Mouse (Mus musculus): ENCODE results near the gene Tbc1d1.

The Tbc1d1 gene

GRCm38 (mm10) chr5:64155861-64156550 is at the start of gene Tbc1d1:
Tbc1d1 (plus strand) TSS chr5:64156305.
- DNase-seq, result peak; percentile 60

GRCm38 (mm10) chr5:64107596-64108289 is 48.4 kb upstream of the Tbc1d1 start:
- DNase-seq, result no peak

- DNase-seq, result peak; percentile 35
Observed at GRCm38 (mm10) chr5:64109217-64109616, 46.9 kb upstream of the Tbc1d1 start.

GRCm38 (mm10) chr5:64112360-64112759 is 43.7 kb upstream of the Tbc1d1 start:
- peak; percentile 54 for DNase-seq

- DNase-seq, result no peak
Observed at GRCm38 (mm10) chr5:64114210-64114609, 41.9 kb upstream of the Tbc1d1 start.

GRCm38 (mm10) chr5:64117191-64117590 is 38.9 kb upstream of the Tbc1d1 start:
- DNase-seq, result no peak

- DNase-seq, result peak; percentile 9
Observed at GRCm38 (mm10) chr5:64125783-64126182, 30.3 kb upstream of the Tbc1d1 start.

- no peak for DNase-seq
Observed at GRCm38 (mm10) chr5:64131550-64131949, 24.6 kb upstream of the Tbc1d1 start.

GRCm38 (mm10) chr5:64133901-64134300 is 22.2 kb upstream of the Tbc1d1 start:
- no peak for DNase-seq

- peak; percentile 39 for DNase-seq
Observed at GRCm38 (mm10) chr5:64136325-64136724, 19.8 kb upstream of the Tbc1d1 start.

GRCm38 (mm10) chr5:64140202-64140601 is 15.9 kb upstream of the Tbc1d1 start:
- no peak for DNase-seq

GRCm38 (mm10) chr5:64144315-64144714 is 11.8 kb upstream of the Tbc1d1 start:
- DNase-seq, result no peak

- DNase-seq, result no peak
Observed at GRCm38 (mm10) chr5:64146384-64147005, 9.6 kb upstream of the Tbc1d1 start.

- DNase-seq, result no peak
Observed at GRCm38 (mm10) chr5:64149184-64150127, 6.6 kb upstream of the Tbc1d1 start.

GRCm38 (mm10) chr5:64153319-64153718 is 2.8 kb upstream of the Tbc1d1 start:
- no peak for DNase-seq

- DNase-seq, result peak; percentile 66
Observed at GRCm38 (mm10) chr5:64156579-64156978, 474 bp downstream of the Tbc1d1 start.

GRCm38 (mm10) chr5:64157926-64158325 is 1.8 kb downstream of the Tbc1d1 start:
- no peak for DNase-seq

GRCm38 (mm10) chr5:64158501-64158900 is 2.4 kb downstream of the Tbc1d1 start:
- no peak for DNase-seq

GRCm38 (mm10) chr5:64159065-64159780 is 3.1 kb downstream of the Tbc1d1 start:
- no peak for DNase-seq

- DNase-seq, result peak; percentile 50
Observed at GRCm38 (mm10) chr5:64159781-64160704, 3.9 kb downstream of the Tbc1d1 start.
